In genomic region chr14:103813246-103813645, GRCm38 (mm10) we compare ENCODE assay signal across 25 mouse cellular contexts. TPM values are rescaled to one million over a fixed set of nuclear protein-coding genes. Genes with fewer than 3 reads are reported as not detected.
DNase-seq lines count a peak whose midpoint lies in the region; ATAC-seq and TF ChIP-seq lines count a peak whose summit lies in the region.
"Had no signal": no experiment of that assay in that cellular context is flagged by ENCODE, and none has a peak within 500 bp of the region (broad histone marks: within the 10 kb centered on the region; RNA-seq: fewer than 3 reads in every experiment).

No protein-coding gene starts in this region.

- H3K4me3 ChIP-seq in gastrocnemius, adult 2 months = no peak overlapping the region
- no peak overlapping the region for H3K4me3 ChIP-seq in intestine, embryonic 16.5 days (ENCODE audit: low read length)
- no peak overlapping the region for H3K4me3 ChIP-seq in intestine, embryonic 15.5 days (replicated peaks)
- no peak overlapping the region for H3K4me3 ChIP-seq in lung, embryonic 14.5 days (ENCODE audit: low read depth, low read length)
- no peak overlapping the region for H3K4me3 ChIP-seq in forebrain, embryonic 12.5 days (replicated peaks)
- H3K4me3 ChIP-seq: forebrain, embryonic 15.5 days; heart, embryonic 12.5 days; hindbrain, embryonic 13.5 days; limb, embryonic 12.5 days; liver, embryonic 15.5 days; midbrain, embryonic 10.5 days; midbrain, embryonic 15.5 days; neural tube, embryonic 15.5 days; stomach, embryonic 15.5 days had no signal

- TF ChIP-seq CTCF in gastrocnemius, adult 2 months (IDR thresholded peaks at IDR 0.05) = no peak
- TF ChIP-seq CTCF in lung, embryonic 14.5 days (IDR thresholded peaks at IDR 0.05; ENCODE audit: low read depth) = no peak

- intact Hi-C loops in gastrocnemius, adult 2 months (cut with DNase I) = no loop called here

- no peak for DNase-seq in gastrocnemius, adult 2 months
- DNase-seq in gastrocnemius, postnatal 25 days = no peak
- DNase-seq in lung, embryonic 14.5 days = peak; percentile 34
- DNase-seq in lung, adult 18-20 months = no peak
- peak; percentile 44 for DNase-seq in kidney, postnatal 14 days
- DNase-seq: adrenal gland, postnatal 10 days; cerebellum, adult 11 months; cerebellum, adult 9-10 months; cerebellum, postnatal 36 days; heart, postnatal 14 days; retina, postnatal 1 day; right cerebral cortex, postnatal 14 days had no signal

- H3K27me3 ChIP-seq in intestine, embryonic 16.5 days (replicated peaks; ENCODE audit: control insufficient read depth, insufficient read depth, low read length) = no peaks in the 10 kb centered on the region
- no peaks in the 10 kb centered on the region for H3K27me3 ChIP-seq in intestine, embryonic 15.5 days (replicated peaks)
- H3K27me3 ChIP-seq in lung, embryonic 14.5 days (ENCODE audit: insufficient read depth, low read length) = no peaks in the 10 kb centered on the region
- no peaks in the 10 kb centered on the region for H3K27me3 ChIP-seq in forebrain, embryonic 12.5 days
- H3K27me3 ChIP-seq: forebrain, embryonic 15.5 days; heart, embryonic 12.5 days; hindbrain, embryonic 13.5 days; limb, embryonic 12.5 days; liver, embryonic 15.5 days; midbrain, embryonic 15.5 days; neural tube, embryonic 15.5 days; stomach, embryonic 15.5 days had no signal

- 66% methylated on average over 3 of the region's 3 CpGs for WGBS in intestine, embryonic 16.5 days
- 67% methylated on average over 3 of the region's 3 CpGs for WGBS in intestine, embryonic 15.5 days
- 64% methylated on average over 3 of the region's 3 CpGs for WGBS in lung, embryonic 14.5 days
- WGBS in forebrain, embryonic 12.5 days = 83% methylated on average over 3 of the region's 3 CpGs

- ATAC-seq in intestine, embryonic 16.5 days = no peak
- ATAC-seq in intestine, embryonic 15.5 days = no peak
- ATAC-seq in lung, embryonic 14.5 days (ENCODE audit: insufficient read depth) = no peak
- ATAC-seq in forebrain, embryonic 12.5 days (ENCODE audit: low FRiP score) = no peak
- ATAC-seq: forebrain, embryonic 15.5 days; midbrain, embryonic 15.5 days had no signal

- H3K27ac ChIP-seq in gastrocnemius, adult 2 months = peak overlapping the region; percentile 83
- 0 out of 2 replicates have a peak overlapping the region, but pooled peaks have one; percentile 7 for H3K27ac ChIP-seq in intestine, embryonic 16.5 days (ENCODE audit: low read length)
- no peak overlapping the region for H3K27ac ChIP-seq in intestine, embryonic 15.5 days
- H3K27ac ChIP-seq in lung, embryonic 14.5 days (ENCODE audit: low read depth) = no peak overlapping the region
- no peak overlapping the region for H3K27ac ChIP-seq in forebrain, embryonic 12.5 days
- H3K27ac ChIP-seq: forebrain, embryonic 15.5 days; hindbrain, embryonic 13.5 days; limb, embryonic 12.5 days; liver, embryonic 15.5 days; midbrain, embryonic 10.5 days; midbrain, embryonic 15.5 days; neural tube, embryonic 15.5 days; stomach, embryonic 15.5 days had no signal

- H3K4me2 ChIP-seq in intestine, embryonic 16.5 days (ENCODE audit: low read depth, low read length) = no peak overlapping the region
- H3K4me2 ChIP-seq in intestine, embryonic 15.5 days (replicated peaks) = no peak overlapping the region
- no peak overlapping the region for H3K4me2 ChIP-seq in lung, embryonic 14.5 days
- no peak overlapping the region for H3K4me2 ChIP-seq in forebrain, embryonic 12.5 days
- H3K4me2 ChIP-seq: forebrain, embryonic 15.5 days; heart, embryonic 12.5 days; hindbrain, embryonic 13.5 days; limb, embryonic 12.5 days; liver, embryonic 15.5 days; midbrain, embryonic 15.5 days; neural tube, embryonic 15.5 days; stomach, embryonic 15.5 days had no signal

- H3K36me3 ChIP-seq in intestine, embryonic 16.5 days (ENCODE audit: control insufficient read depth, insufficient read depth, low read length) = no peaks in the 10 kb centered on the region
- no peaks in the 10 kb centered on the region for H3K36me3 ChIP-seq in intestine, embryonic 15.5 days
- peaks cover 9% of the 10 kb centered on the region; the same call in 1 of the 2 replicates for H3K36me3 ChIP-seq in lung, embryonic 14.5 days (ENCODE audit: insufficient read depth)
- H3K36me3 ChIP-seq in forebrain, embryonic 12.5 days (replicated peaks) = 0 out of 2 replicates have a peak, but pooled peaks cover 6% of the 10 kb centered on the region
- H3K36me3 ChIP-seq: forebrain, embryonic 15.5 days; G1E; heart, embryonic 12.5 days; hindbrain, embryonic 13.5 days; limb, embryonic 12.5 days; liver, embryonic 15.5 days; midbrain, embryonic 15.5 days; neural tube, embryonic 15.5 days; stomach, embryonic 15.5 days had no signal

- H3K9me3 ChIP-seq in intestine, embryonic 16.5 days (ENCODE audit: control insufficient read depth, low read length) = no peaks in the 10 kb centered on the region
- no peaks in the 10 kb centered on the region for H3K9me3 ChIP-seq in intestine, embryonic 15.5 days
- no peaks in the 10 kb centered on the region for H3K9me3 ChIP-seq in lung, embryonic 14.5 days (ENCODE audit: low read depth, low read length)
- no peaks in the 10 kb centered on the region for H3K9me3 ChIP-seq in forebrain, embryonic 12.5 days
- H3K9me3 ChIP-seq: forebrain, embryonic 15.5 days; heart, embryonic 12.5 days; hindbrain, embryonic 13.5 days; limb, embryonic 12.5 days; liver, embryonic 15.5 days; midbrain, embryonic 10.5 days; midbrain, embryonic 15.5 days; neural tube, embryonic 15.5 days; stomach, embryonic 15.5 days had no signal

- H3K9ac ChIP-seq in intestine, embryonic 16.5 days (ENCODE audit: low read depth, low read length) = no peak overlapping the region
- no peak overlapping the region for H3K9ac ChIP-seq in intestine, embryonic 15.5 days
- H3K9ac ChIP-seq in lung, embryonic 14.5 days = no peak overlapping the region
- H3K9ac ChIP-seq in forebrain, embryonic 12.5 days = no peak overlapping the region
- H3K9ac ChIP-seq: forebrain, embryonic 15.5 days; heart, embryonic 12.5 days; hindbrain, embryonic 13.5 days; limb, embryonic 12.5 days; liver, embryonic 15.5 days; midbrain, embryonic 15.5 days; neural tube, embryonic 15.5 days; stomach, embryonic 15.5 days had no signal

- H3K4me1 ChIP-seq in intestine, embryonic 16.5 days (ENCODE audit: control insufficient read depth, insufficient read depth, low read length) = no peaks in the 10 kb centered on the region
- no peaks in the 10 kb centered on the region for H3K4me1 ChIP-seq in intestine, embryonic 15.5 days (replicated peaks)
- no peaks in the 10 kb centered on the region for H3K4me1 ChIP-seq in lung, embryonic 14.5 days (ENCODE audit: insufficient read depth)
- no peaks in the 10 kb centered on the region for H3K4me1 ChIP-seq in forebrain, embryonic 12.5 days
- H3K4me1 ChIP-seq: forebrain, embryonic 15.5 days; hindbrain, embryonic 13.5 days; midbrain, embryonic 10.5 days; midbrain, embryonic 15.5 days; neural tube, embryonic 15.5 days; stomach, embryonic 15.5 days had no signal

RNA-seq across cellular contexts. Expression of gene Ednrb, which starts 31.0 kb away (rescaled TPM):
- 10 to 100 TPM in 1 of 2 experiments, 1 to 10 TPM in 1; 5.8 to 10.5 TPM for total RNA-seq in gastrocnemius, adult 2 months (2021)
- total RNA-seq in gastrocnemius, postnatal 25 days (2021) = 1 to 10 TPM; 6.2 to 9.9 TPM
- polyA plus RNA-seq in intestine, embryonic 16.5 days (2015; fragmentation: Nextera tagmentation; extraction: Ambion mirVana) = 125 and 133 TPM in 2 replicates
- 136 and 159 TPM in 2 replicates for polyA plus RNA-seq in intestine, embryonic 15.5 days (2015; fragmentation: Nextera tagmentation; extraction: Ambion mirVana)
- polyA plus RNA-seq in lung, embryonic 14.5 days (2014; fragmentation: Nextera tagmentation; extraction: Ambion mirVana) = 136 and 144 TPM in 2 replicates
- polyA plus RNA-seq in forebrain, embryonic 12.5 days (2016; fragmentation: Nextera tagmentation; extraction: Ambion mirVana) = 67.9 and 76.1 TPM in 2 replicates
- polyA plus RNA-seq: G1E had no signal

Comparison
In these comparisons a context has a peak if more than half of its experiments do, and no peak if none do; other contexts are left out.
1. DNase-seq: peak in lung, embryonic 14.5 days (single experiment) and kidney, postnatal 14 days (single experiment); none in gastrocnemius, adult 2 months (single experiment), gastrocnemius, postnatal 25 days (single experiment) and lung, adult 18-20 months (0 of 2).
2. H3K27ac ChIP-seq: peak in gastrocnemius, adult 2 months (single experiment) and intestine, embryonic 16.5 days (single experiment); none in intestine, embryonic 15.5 days (single experiment), lung, embryonic 14.5 days (single experiment) and forebrain, embryonic 12.5 days (single experiment).